Mouse (Mus musculus): ENCODE data around the gene Gm28048.

Gene Gm28048

DNA sequence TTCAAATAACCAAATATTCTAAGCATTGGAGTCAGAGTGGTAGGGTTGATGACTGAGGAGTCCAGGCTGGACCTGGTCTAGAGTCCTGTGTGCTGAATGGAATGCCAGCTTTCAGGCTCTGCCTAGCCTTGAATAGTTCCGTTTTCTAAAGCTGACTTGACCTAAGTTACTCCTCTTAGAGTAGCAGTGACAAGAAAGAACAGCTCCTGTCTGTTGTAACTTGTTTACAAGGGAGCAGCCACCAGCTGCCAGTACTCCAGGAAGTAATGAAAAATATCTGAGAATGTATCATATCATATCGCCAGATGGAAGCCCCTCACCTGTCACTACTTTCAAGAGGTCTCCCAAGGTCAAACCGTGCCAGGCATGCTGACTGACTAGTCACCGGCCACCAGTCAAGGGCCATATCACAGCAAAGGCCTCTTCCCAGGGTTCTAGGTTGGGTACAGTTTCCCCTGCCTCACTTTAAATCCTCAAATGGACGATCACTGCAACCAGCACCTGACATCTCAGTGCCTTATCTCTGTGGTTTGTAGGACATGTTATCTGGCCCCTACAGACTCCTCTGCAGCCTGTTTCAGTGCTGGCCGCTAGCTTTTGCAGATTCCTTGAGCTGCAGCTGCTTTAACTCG is 172.3 kb downstream of the Gm28048 start:
- in situ Hi-C loops (cut with MboI), result no loop called here

DNA sequence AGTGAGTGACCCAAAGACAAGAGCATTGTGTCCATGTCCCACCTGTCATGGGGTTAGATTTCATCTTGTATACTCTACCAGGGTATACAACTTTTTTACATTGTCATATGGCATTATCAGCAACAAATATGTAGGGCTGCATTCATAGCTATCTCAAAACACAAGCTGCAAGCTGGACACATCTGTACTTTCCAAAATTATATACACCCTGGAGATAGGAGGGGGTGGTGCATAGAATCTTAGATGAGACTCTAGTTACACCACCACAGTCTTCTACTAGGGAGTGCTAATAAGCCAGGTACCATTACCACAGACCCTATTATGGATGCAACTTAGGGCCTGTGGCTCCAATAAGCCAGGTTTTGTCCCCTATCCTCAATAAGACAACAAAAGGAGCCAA is 173.8 kb downstream of the Gm28048 start:
- in situ Hi-C loops (cut with MboI), result no loop called here

GRCm38 (mm10) chr11:22805171-22805570 is 176.7 kb downstream of the Gm28048 start:
- in situ Hi-C loops (cut with MboI), result no loop called here

GRCm38 (mm10) chr11:22799987-22800424 is 181.9 kb downstream of the Gm28048 start:
- in situ Hi-C loops (cut with MboI), result no loop called here

DNA sequence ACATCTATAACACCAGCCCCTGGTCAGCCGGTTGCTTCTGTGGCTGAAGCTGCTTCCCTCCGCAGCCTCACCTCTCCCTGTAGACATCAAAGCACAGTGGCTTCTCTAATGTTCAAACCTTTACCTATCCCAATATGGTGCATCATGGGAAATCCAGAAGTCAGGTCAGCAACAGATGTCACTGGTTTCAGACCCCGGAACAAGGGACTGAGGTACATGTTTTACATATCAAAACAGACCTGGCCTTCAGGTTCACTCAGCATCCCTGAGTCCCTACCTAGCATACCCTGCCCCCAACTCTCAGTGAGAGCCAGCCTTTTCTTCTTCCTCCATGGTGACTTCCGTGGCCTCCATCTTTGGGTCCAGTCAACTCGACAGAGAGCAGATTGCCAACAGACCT is 183.0 kb downstream of the Gm28048 start:
- in situ Hi-C loops (cut with MboI), result no loop called here

GRCm38 (mm10) chr11:22794734-22795133 is 187.2 kb downstream of the Gm28048 start:
- in situ Hi-C loops (cut with MboI), result no loop called here

DNA sequence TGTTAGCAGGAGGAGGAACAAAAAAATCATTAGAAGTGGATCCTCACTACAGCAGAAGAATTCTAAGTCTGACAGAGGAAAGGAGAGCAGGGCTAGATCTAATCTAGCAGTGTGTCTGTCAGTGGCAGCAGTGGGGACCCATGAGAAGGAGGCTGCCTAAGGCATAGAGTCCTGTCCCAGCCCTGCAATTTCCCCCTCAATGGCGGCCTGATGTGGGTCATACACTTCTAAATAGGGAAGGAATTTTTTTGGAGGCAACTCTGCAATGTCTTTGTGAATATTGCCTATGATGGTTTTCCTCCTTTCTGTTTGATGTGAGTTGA is 188.0 kb downstream of the Gm28048 start:
- in situ Hi-C loops (cut with MboI), result no loop called here

DNA sequence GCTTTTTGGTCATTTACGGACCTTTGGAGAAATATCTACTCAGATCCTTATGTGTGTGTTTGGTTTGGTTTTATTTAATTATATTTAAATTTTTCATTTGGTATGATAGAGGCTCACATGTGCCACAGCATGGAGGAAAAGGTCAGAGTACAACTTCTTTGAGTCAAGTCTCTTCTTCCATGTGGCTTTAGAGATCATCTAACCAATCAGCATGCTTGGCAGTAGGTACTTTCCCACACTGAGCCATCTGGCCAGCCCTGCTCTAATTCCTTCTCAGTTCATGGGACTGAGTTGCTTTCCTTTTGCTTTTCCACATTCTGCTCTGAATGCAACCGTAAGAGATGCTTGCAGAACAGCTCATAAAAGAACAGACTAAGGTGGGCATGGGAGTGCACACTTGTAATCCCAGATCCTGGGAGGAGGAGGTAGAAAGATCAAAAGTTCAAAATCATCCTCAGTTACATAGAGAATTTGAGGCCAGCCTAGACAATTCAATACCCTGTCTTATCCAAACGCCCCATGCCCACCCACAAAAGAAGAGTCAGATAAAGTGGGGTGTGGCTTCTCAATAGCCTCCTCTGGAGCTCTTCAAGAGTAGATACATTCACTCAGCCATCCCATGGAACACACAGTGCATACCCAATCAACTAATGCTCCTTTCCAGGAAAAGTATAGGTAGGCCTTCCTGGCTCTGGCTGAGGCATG is 188.6 kb downstream of the Gm28048 start:
- in situ Hi-C loops (cut with MboI), result no loop called here

DNA sequence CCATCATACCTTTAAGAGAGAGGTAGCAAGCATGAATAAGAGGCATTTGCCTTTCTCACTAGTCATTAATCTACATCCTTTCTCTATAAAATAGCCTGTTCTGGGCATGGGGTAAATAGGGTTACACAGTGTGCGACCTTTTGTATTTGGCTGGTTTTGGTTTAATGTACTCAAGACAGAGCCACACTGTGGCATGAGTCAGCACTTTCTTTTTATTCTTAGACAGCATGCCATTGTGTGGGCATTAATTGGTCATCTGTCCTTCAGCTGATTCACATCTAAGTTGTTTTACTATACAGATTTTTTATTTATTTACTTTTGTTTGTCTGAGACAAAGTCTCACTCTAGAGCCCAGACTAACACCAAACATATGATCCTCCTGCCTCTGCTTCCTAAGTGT is 189.7 kb downstream of the Gm28048 start:
- in situ Hi-C loops (cut with MboI), result no loop called here

- in situ Hi-C loops (cut with MboI), result no loop called here
These were observed 190.2 kb downstream of the Gm28048 start for GRCm38 (mm10) chr11:22791726-22792125.

GRCm38 (mm10) chr11:22787833-22788232 is 194.1 kb downstream of the Gm28048 start:
- in situ Hi-C loops (cut with MboI), result no loop called here

Data from mature B cell (primary cell).